11 mouse cellular contexts compared by ENCODE assay signal in the genomic region with DNA sequence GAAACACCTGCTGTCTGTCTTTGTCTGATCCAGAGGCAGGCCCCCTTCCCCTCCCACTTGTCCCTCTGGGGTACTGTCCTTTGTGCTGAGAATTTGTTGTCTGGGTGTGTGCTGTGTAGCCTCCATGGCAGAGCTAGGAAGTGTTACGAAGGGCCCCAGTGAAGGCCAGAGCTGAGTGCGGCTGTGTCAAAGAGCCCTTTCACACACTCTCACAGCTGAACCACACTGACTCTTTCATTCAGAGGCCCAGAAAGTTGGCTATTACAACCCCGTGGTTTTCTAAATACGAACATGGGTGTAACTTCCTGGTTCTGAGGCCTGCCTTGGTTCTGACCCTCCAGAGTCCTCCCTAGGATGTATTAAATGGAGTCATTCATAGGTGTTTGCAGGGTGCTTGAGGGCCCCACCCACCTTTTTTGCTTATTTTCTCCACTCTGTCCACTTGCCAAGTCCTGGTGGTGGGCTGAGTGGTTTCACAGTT. TPM values are rescaled to one million over a fixed set of nuclear protein-coding genes. Genes with fewer than 3 reads are reported as not detected.
A peak's percentile ranks its signal among the peaks of the same experiment; 100 is the strongest.
DNase-seq lines count a peak whose midpoint lies in the region; ATAC-seq and TF ChIP-seq lines count a peak whose summit lies in the region.
"Had no signal": no experiment of that assay in that cellular context is flagged by ENCODE, and none has a peak within 500 bp of the region (broad histone marks: within the 10 kb centered on the region; RNA-seq: fewer than 3 reads in every experiment).

No protein-coding gene starts in this region.

- WGBS in hindbrain, embryonic 12.5 days: 40% methylated on average over 4 of the region's 4 CpGs
- 58% methylated on average over 4 of the region's 4 CpGs for WGBS in midbrain, embryonic 16.5 days

- peaks cover 5% of the 10 kb centered on the region; the same call in 1 of the 2 replicates for H3K4me1 ChIP-seq in hindbrain, embryonic 12.5 days
- no peaks in the 10 kb centered on the region for H3K4me1 ChIP-seq in midbrain, embryonic 16.5 days (ENCODE audit: control insufficient read depth, insufficient read depth, low read length)
- H3K4me1 ChIP-seq: heart, embryonic 15.5 days had no signal

- no peaks in the 10 kb centered on the region for H3K27me3 ChIP-seq in hindbrain, embryonic 12.5 days
- H3K27me3 ChIP-seq in midbrain, embryonic 16.5 days (ENCODE audit: control insufficient read depth, insufficient read depth, low read depth, low read length): no peaks in the 10 kb centered on the region
- H3K27me3 ChIP-seq: CH12.LX; heart, embryonic 15.5 days; liver, embryonic 13.5 days had no signal

- 0 out of 2 replicates have a peak, but pooled peaks have one; percentile 48 for ATAC-seq in hindbrain, embryonic 12.5 days (ENCODE audit: low FRiP score)
- peak; percentile 60; the same call in 1 of the 2 replicates for ATAC-seq in midbrain, embryonic 16.5 days
- ATAC-seq in inflammation-experienced regulatory T-cells, adult 6 months: no peak

- TF ChIP-seq POLR2A in brain, embryonic 14.5 days (IDR thresholded peaks at IDR 0.05; ENCODE audit: borderline replicate concordance, extremely low read depth, insufficient read depth, insufficient read length, poor library complexity, severe bottlenecking): no peak

- no peak overlapping the region for H3K9ac ChIP-seq in hindbrain, embryonic 12.5 days
- H3K9ac ChIP-seq in midbrain, embryonic 16.5 days (ENCODE audit: low read depth, low read length): no peak overlapping the region
- H3K9ac ChIP-seq: heart, embryonic 15.5 days; liver, embryonic 13.5 days had no signal

- no peak for TF ChIP-seq CTCF in brain, embryonic 14.5 days (IDR thresholded peaks at IDR 0.05; ENCODE audit: borderline replicate concordance, extremely low read depth, insufficient read depth, insufficient read length)

- no peaks in the 10 kb centered on the region for H3K36me3 ChIP-seq in hindbrain, embryonic 12.5 days
- H3K36me3 ChIP-seq in midbrain, embryonic 16.5 days (ENCODE audit: control insufficient read depth, insufficient read depth, low read length): no peaks in the 10 kb centered on the region
- H3K36me3 ChIP-seq: heart, embryonic 15.5 days; liver, embryonic 13.5 days had no signal

- no peak overlapping the region for H3K4me3 ChIP-seq in hindbrain, embryonic 12.5 days
- H3K4me3 ChIP-seq in midbrain, embryonic 16.5 days (ENCODE audit: low read depth, low read length): no peak overlapping the region
- H3K4me3 ChIP-seq: heart, embryonic 15.5 days; liver, embryonic 13.5 days had no signal

- H3K4me2 ChIP-seq in hindbrain, embryonic 12.5 days (replicated peaks): no peak overlapping the region
- no peak overlapping the region for H3K4me2 ChIP-seq in midbrain, embryonic 16.5 days (ENCODE audit: low read length)
- H3K4me2 ChIP-seq: heart, embryonic 15.5 days; liver, embryonic 13.5 days had no signal

- DNase-seq in layer of hippocampus, adult 9-11 months: peak; percentile 65
- DNase-seq in layer of hippocampus, adult 9-10 months (ENCODE audit: low spot score): no peak
- DNase-seq in brain, embryonic 14.5 days (ENCODE audit: low read depth): peak; percentile 50
- DNase-seq in urinary bladder, adult 18-20 months (ENCODE audit: low spot score in 2 of 2): no peak
- DNase-seq: gastrocnemius, postnatal 10 days; liver, embryonic 13.5 days had no signal

- no peak overlapping the region for H3K27ac ChIP-seq in hindbrain, embryonic 12.5 days
- no peak overlapping the region for H3K27ac ChIP-seq in midbrain, embryonic 16.5 days (ENCODE audit: low read length)
- H3K27ac ChIP-seq: heart, embryonic 15.5 days; liver, embryonic 13.5 days had no signal

- no peaks in the 10 kb centered on the region for H3K9me3 ChIP-seq in hindbrain, embryonic 12.5 days (replicated peaks)
- no peaks in the 10 kb centered on the region for H3K9me3 ChIP-seq in midbrain, embryonic 16.5 days (replicated peaks; ENCODE audit: control insufficient read depth, low read length, poor library complexity, severe bottlenecking)
- H3K9me3 ChIP-seq: heart, embryonic 15.5 days; liver, embryonic 13.5 days had no signal

RNA-seq across cellular contexts. Expression of a gene that starts 25.7 kb away (rescaled TPM):
- 2.5 and 3.5 TPM in 2 replicates for polyA plus RNA-seq in brain, embryonic 14.5 days (2012; rRNA removed)
- polyA plus RNA-seq in hindbrain, embryonic 12.5 days (2016; fragmentation: Nextera tagmentation; extraction: Ambion mirVana): 1.5 and 2.0 TPM in 2 replicates
- polyA plus RNA-seq in midbrain, embryonic 16.5 days (2015; fragmentation: Nextera tagmentation; extraction: Ambion mirVana): 2.6 and 5.0 TPM in 2 replicates
- polyA plus RNA-seq in inflammation-experienced regulatory T-cells, adult 6 months (2017; shearing (Covaris generic)): 100 to 1,000 TPM in 1 of 3 experiments, 10 to 100 TPM in 1, 1 to 10 TPM in 1; 7.1 to 195 (median 12.4) TPM

RNA-seq across cellular contexts. Expression of a gene that starts 43.8 kb away (rescaled TPM):
- 49.8 and 60.3 TPM in 2 replicates for polyA plus RNA-seq in brain, embryonic 14.5 days (2012; rRNA removed)
- 79.8 and 85.3 TPM in 2 replicates for polyA plus RNA-seq in hindbrain, embryonic 12.5 days (2016; fragmentation: Nextera tagmentation; extraction: Ambion mirVana)
- 47.3 and 51.3 TPM in 2 replicates for polyA plus RNA-seq in midbrain, embryonic 16.5 days (2015; fragmentation: Nextera tagmentation; extraction: Ambion mirVana)
- 10 to 100 TPM; 45.2 to 52.2 (median 49.0) TPM for polyA plus RNA-seq in inflammation-experienced regulatory T-cells, adult 6 months (2017; shearing (Covaris generic))

Comparison
In these comparisons a context has a peak if more than half of its experiments do, and no peak if none do; other contexts are left out.
1. DNase-seq: peak in layer of hippocampus, adult 9-11 months (single experiment) and brain, embryonic 14.5 days (single experiment); none in layer of hippocampus, adult 9-10 months (single experiment) and urinary bladder, adult 18-20 months (0 of 2).